Mouse (Mus musculus): ENCODE results near the gene Ajap1. TPM values are rescaled to one million over a fixed set of nuclear protein-coding genes. Genes with fewer than 3 reads are reported as not detected.
A peak's percentile ranks its signal among the peaks of the same experiment; 100 is the strongest.

Ajap1 gene
- polyA plus RNA-seq, 1 experiment from 2014 or later: 27.0 TPM

- peaks cover 44% of the 10 kb centered on the region for H3K4me1 ChIP-seq (replicated peaks)
- ATAC-seq (ENCODE audit: low read depth): no peak
- 62% methylated on average over 10 of the region's 10 CpGs for whole genome bisulfite sequencing
These were observed 40.1 kb downstream of the Ajap1 start for GRCm38 (mm10) chr4:153442522-153442921.

GRCm38 (mm10) chr4:153439868-153440267, 42.7 kb downstream of the Ajap1 start:
- Histone ChIP-seq H3K9me3 (no peaks in the 10 kb centered on the region), H3K27me3 (no peaks in the 10 kb centered on the region), H3K4me3 (no peak overlapping the region), H3K27ac (replicated peaks) (0 out of 2 replicates have a peak overlapping the region, but pooled peaks have one; percentile 34), H3K4me2 (no peak overlapping the region), H3K4me1 (replicated peaks) (peaks cover 65% of the 10 kb centered on the region), H3K9ac (no peak overlapping the region), H3K36me3 (no peaks in the 10 kb centered on the region)
- 79% methylated on average over 11 of the region's 11 CpGs for WGBS
- ATAC-seq (ENCODE audit: low read depth): no peak

More at GRCm38 (mm10) chr4:153442522-153442921, 40.1 kb downstream of the Ajap1 start:
- H3K27ac ChIP-seq (replicated peaks): no peak overlapping the region
- H3K4me2 ChIP-seq: no peak overlapping the region
- no peak overlapping the region for H3K9ac ChIP-seq
- H3K27me3 ChIP-seq: no peaks in the 10 kb centered on the region
- H3K4me3 ChIP-seq: no peak overlapping the region
- H3K36me3 ChIP-seq: no peaks in the 10 kb centered on the region
- no peaks in the 10 kb centered on the region for H3K9me3 ChIP-seq

- no peaks in the 10 kb centered on the region for H3K27me3 ChIP-seq
- H3K4me3 ChIP-seq: no peak overlapping the region
- H3K4me1 ChIP-seq (replicated peaks): peaks cover 67% of the 10 kb centered on the region
- H3K27ac ChIP-seq (replicated peaks): peak overlapping the region; percentile 49
- H3K4me2 ChIP-seq: no peak overlapping the region
- H3K36me3 ChIP-seq: no peaks in the 10 kb centered on the region
- 44% methylated on average over 12 of the region's 12 CpGs for WGBS
- no peak overlapping the region for H3K9ac ChIP-seq
- ATAC-seq (ENCODE audit: low read depth): no peak
- no peaks in the 10 kb centered on the region for H3K9me3 ChIP-seq
These were observed 43.6 kb downstream of the Ajap1 start for GRCm38 (mm10) chr4:153439031-153439430.

GRCm38 (mm10) chr4:153437196-153437595, 45.4 kb downstream of the Ajap1 start:
- WGBS: 75% methylated on average over 9 of the region's 9 CpGs
- Histone ChIP-seq H3K9ac (no peak overlapping the region), H3K4me2 (no peak overlapping the region), H3K27me3 (no peaks in the 10 kb centered on the region), H3K36me3 (peaks cover 3% of the 10 kb centered on the region; the same call in 1 of the 2 replicates), H3K4me1 (replicated peaks) (peaks cover 51% of the 10 kb centered on the region), H3K9me3 (no peaks in the 10 kb centered on the region), H3K4me3 (no peak overlapping the region), H3K27ac (replicated peaks) (peak overlapping the region; percentile 68)
- ATAC-seq (ENCODE audit: low read depth): no peak

GRCm38 (mm10) chr4:153435917-153436316, 46.7 kb downstream of the Ajap1 start:
- no peak overlapping the region for H3K4me3 ChIP-seq
- H3K9ac ChIP-seq: no peak overlapping the region
- WGBS: 57% methylated on average over 5 of the region's 5 CpGs
- H3K27me3 ChIP-seq: no peaks in the 10 kb centered on the region
- peak overlapping the region; percentile 68 for H3K27ac ChIP-seq (replicated peaks)
- H3K4me2 ChIP-seq: no peak overlapping the region
- H3K36me3 ChIP-seq: peaks cover 14% of the 10 kb centered on the region
- H3K9me3 ChIP-seq: no peaks in the 10 kb centered on the region
- 0 out of 2 replicates have a peak, but pooled peaks have one; percentile 22 for ATAC-seq (ENCODE audit: low read depth)
- H3K4me1 ChIP-seq (replicated peaks): peaks cover 51% of the 10 kb centered on the region

GRCm38 (mm10) chr4:153429971-153430370, 52.6 kb downstream of the Ajap1 start:
- Histone ChIP-seq H3K4me1 (replicated peaks) (peaks cover 38% of the 10 kb centered on the region), H3K36me3 (peaks cover 33% of the 10 kb centered on the region), H3K9me3 (no peaks in the 10 kb centered on the region), H3K4me2 (no peak overlapping the region), H3K27me3 (no peaks in the 10 kb centered on the region), H3K9ac (no peak overlapping the region), H3K4me3 (no peak overlapping the region), H3K27ac (replicated peaks) (no peak overlapping the region)
- 93% methylated on average over 2 of the region's 2 CpGs for WGBS
- ATAC-seq (ENCODE audit: low read depth): no peak

GRCm38 (mm10) chr4:153425961-153426656, 56.5 kb downstream of the Ajap1 start:
- H3K9ac ChIP-seq: no peak overlapping the region
- H3K27ac ChIP-seq (replicated peaks): peak overlapping the region; percentile 33; the same call in 1 of the 2 replicates
- H3K4me3 ChIP-seq: no peak overlapping the region
- peaks cover 20% of the 10 kb centered on the region for H3K36me3 ChIP-seq
- H3K9me3 ChIP-seq: no peaks in the 10 kb centered on the region
- ATAC-seq (ENCODE audit: low read depth): no peak
- H3K4me2 ChIP-seq: no peak overlapping the region
- no peaks in the 10 kb centered on the region for H3K27me3 ChIP-seq
- peaks cover 38% of the 10 kb centered on the region for H3K4me1 ChIP-seq (replicated peaks)
- WGBS: 75% methylated on average over 16 of the region's 16 CpGs

- Histone ChIP-seq H3K27me3 (no peaks in the 10 kb centered on the region), H3K4me3 (no peak overlapping the region), H3K9me3 (no peaks in the 10 kb centered on the region), H3K9ac (no peak overlapping the region), H3K4me2 (no peak overlapping the region), H3K27ac (replicated peaks) (no peak overlapping the region), H3K36me3 (peaks cover 3% of the 10 kb centered on the region), H3K4me1 (replicated peaks) (peaks cover 53% of the 10 kb centered on the region)
- ATAC-seq (ENCODE audit: low read depth): no peak
- WGBS: 82% methylated on average over 10 of the region's 10 CpGs
These were observed 58.3 kb downstream of the Ajap1 start for GRCm38 (mm10) chr4:153424324-153424723.

- peaks cover 47% of the 10 kb centered on the region for H3K4me1 ChIP-seq (replicated peaks)
- peak overlapping the region; percentile 49 for H3K4me2 ChIP-seq
- H3K9me3 ChIP-seq: no peaks in the 10 kb centered on the region
- no peaks in the 10 kb centered on the region; the same call in 1 of the 2 replicates for H3K27me3 ChIP-seq
- no peaks in the 10 kb centered on the region for H3K36me3 ChIP-seq
- H3K4me3 ChIP-seq: 0 out of 2 replicates have a peak overlapping the region, but pooled peaks have one; percentile 24
- 4% methylated on average over 11 of the region's 12 CpGs for WGBS
- peak; percentile 16; the same call in 1 of the 2 replicates for ATAC-seq (ENCODE audit: low read depth)
- H3K27ac ChIP-seq (replicated peaks): no peak overlapping the region
- H3K9ac ChIP-seq: peak overlapping the region; percentile 41; the same call in 1 of the 2 replicates
These were observed 64.7 kb downstream of the Ajap1 start for GRCm38 (mm10) chr4:153417926-153418325.

- Histone ChIP-seq H3K4me3 (peak overlapping the region; percentile 24), H3K27me3 (no peaks in the 10 kb centered on the region; the same call in 1 of the 2 replicates), H3K4me1 (replicated peaks) (peaks cover 51% of the 10 kb centered on the region), H3K27ac (replicated peaks) (no peak overlapping the region), H3K36me3 (no peaks in the 10 kb centered on the region), H3K9ac (peak overlapping the region; percentile 41), H3K4me2 (peak overlapping the region; percentile 49), H3K9me3 (no peaks in the 10 kb centered on the region)
- ATAC-seq (ENCODE audit: low read depth): peak; percentile 44
- 5% methylated on average over 23 of the region's 23 CpGs for WGBS
These were observed 65.3 kb downstream of the Ajap1 start for GRCm38 (mm10) chr4:153417164-153417896.

- Histone ChIP-seq H3K4me2 (no peak overlapping the region), H3K36me3 (no peaks in the 10 kb centered on the region), H3K27me3 (no peaks in the 10 kb centered on the region; the same call in 1 of the 2 replicates), H3K27ac (replicated peaks) (no peak overlapping the region), H3K4me1 (replicated peaks) (peaks cover 63% of the 10 kb centered on the region), H3K4me3 (no peak overlapping the region), H3K9ac (no peak overlapping the region), H3K9me3 (no peaks in the 10 kb centered on the region)
- ATAC-seq (ENCODE audit: low read depth): no peak
- WGBS: 59% methylated on average over 9 of the region's 9 CpGs
These were observed 66.5 kb downstream of the Ajap1 start for GRCm38 (mm10) chr4:153416111-153416510.

GRCm38 (mm10) chr4:153398421-153398820, 84.2 kb downstream of the Ajap1 start:
- Histone ChIP-seq H3K4me1 (replicated peaks) (peaks cover 11% of the 10 kb centered on the region), H3K4me2 (no peak overlapping the region), H3K9ac (no peak overlapping the region), H3K27me3 (no peaks in the 10 kb centered on the region), H3K4me3 (no peak overlapping the region), H3K9me3 (no peaks in the 10 kb centered on the region), H3K36me3 (no peaks in the 10 kb centered on the region), H3K27ac (replicated peaks) (no peak overlapping the region)
- 93% methylated on average over 8 of the region's 8 CpGs for WGBS
- ATAC-seq (ENCODE audit: low read depth): no peak

Measured in neural tube, embryonic 13.5 days (tissue).